Mouse (Mus musculus): ENCODE data around the gene Fam234b.

Fam234b gene

DNA sequence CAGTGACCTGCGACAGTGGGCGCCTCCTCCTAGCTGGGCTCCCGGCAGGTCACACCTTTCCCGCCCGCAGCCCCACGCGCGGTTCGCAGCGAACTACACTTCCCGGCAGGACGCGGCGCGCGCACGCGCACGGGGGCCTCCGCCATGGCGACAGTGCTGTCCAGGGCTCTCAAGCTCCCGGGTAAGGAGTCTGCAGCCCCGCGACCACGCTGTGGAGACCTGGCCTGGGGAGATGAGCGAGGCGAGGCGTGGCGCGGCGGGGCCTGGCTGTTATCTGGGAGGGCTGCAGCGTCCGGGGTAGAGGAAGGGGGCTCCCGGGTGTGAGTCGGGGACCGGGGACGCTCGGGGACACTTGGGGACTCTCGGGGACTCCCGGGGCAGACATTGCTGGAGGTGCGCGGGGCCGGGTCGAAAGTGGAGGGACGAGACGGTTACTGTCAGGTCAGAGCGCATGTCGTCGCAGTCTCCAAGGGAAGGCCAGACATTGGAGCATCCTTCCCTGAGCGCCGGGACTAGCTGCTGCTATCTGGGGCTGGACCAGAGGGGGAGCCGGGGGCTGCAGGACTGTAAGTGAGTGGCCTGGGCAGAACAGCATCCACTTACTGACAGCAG, at the start of gene Fam234b, which contains the start of gene Hebp1:
Gene Fam234b (plus strand): TSS at position 57 of the 612 bp plus-strand sequence.
Gene Hebp1 (minus strand): TSS at position 102 of the 612 bp plus-strand sequence.
- H3K36me3 ChIP-seq (ENCODE audit: insufficient read depth, low read length), result no peaks in the 10 kb centered on the region
- peaks cover 21% of the 10 kb centered on the region for H3K27me3 ChIP-seq (ENCODE audit: insufficient read depth, low read length)
- TF ChIP-seq CTCF (conservative IDR thresholded peaks at IDR 0.05; ENCODE audit: low read length), result no peak
- no peak for TF ChIP-seq POU5F1 (IDR thresholded peaks at IDR 0.05; ENCODE audit: borderline replicate concordance, low read length)
- TF ChIP-seq NANOG (IDR thresholded peaks at IDR 0.05; ENCODE audit: borderline replicate concordance, low read length), result no peak
- peaks cover 31% of the 10 kb centered on the region for H3K4me1 ChIP-seq (replicated peaks; ENCODE audit: low read depth, low read length)
- H3K9me3 ChIP-seq (ENCODE audit: low read length), result no peaks in the 10 kb centered on the region
- peak within 1 kb of the TSS; percentile 86 for H3K4me3 ChIP-seq (replicated peaks; ENCODE audit: low read length)

DNA sequence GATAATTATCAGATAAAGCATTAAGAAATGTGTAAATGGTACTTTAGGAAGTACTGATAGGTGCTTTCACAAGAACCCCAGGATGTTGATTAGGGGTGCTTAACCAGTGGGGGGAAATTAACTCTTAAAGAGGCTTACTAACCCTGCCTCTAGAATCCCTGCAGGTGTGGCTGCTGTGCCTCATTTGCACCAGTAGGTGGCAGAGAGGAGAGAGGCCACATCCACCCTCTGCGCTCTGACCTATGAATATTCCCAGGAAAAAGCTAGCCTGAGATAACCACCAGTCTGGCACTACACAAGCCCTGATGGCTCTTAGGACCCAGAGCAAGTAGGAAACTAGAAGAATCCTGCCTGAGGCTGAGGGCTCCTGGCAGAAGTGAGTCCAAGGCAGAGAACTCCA, 49.3 kb upstream of the Fam234b start:
- Histone ChIP-seq H3K27me3 (ENCODE audit: insufficient read depth, low read length) (no peaks in the 10 kb centered on the region), H3K36me3 (ENCODE audit: insufficient read depth, low read length) (peaks cover 12% of the 10 kb centered on the region), H3K4me3 (replicated peaks; ENCODE audit: low read length) (no peak overlapping the region), H3K9me3 (ENCODE audit: low read length) (no peaks in the 10 kb centered on the region), H3K4me1 (replicated peaks; ENCODE audit: low read depth, low read length) (peaks cover 7% of the 10 kb centered on the region)
- TF ChIP-seq CTCF (conservative IDR thresholded peaks at IDR 0.05; ENCODE audit: low read length), result peak; percentile 48
- no peak for TF ChIP-seq POU5F1 (IDR thresholded peaks at IDR 0.05; ENCODE audit: borderline replicate concordance, low read length)

DNA sequence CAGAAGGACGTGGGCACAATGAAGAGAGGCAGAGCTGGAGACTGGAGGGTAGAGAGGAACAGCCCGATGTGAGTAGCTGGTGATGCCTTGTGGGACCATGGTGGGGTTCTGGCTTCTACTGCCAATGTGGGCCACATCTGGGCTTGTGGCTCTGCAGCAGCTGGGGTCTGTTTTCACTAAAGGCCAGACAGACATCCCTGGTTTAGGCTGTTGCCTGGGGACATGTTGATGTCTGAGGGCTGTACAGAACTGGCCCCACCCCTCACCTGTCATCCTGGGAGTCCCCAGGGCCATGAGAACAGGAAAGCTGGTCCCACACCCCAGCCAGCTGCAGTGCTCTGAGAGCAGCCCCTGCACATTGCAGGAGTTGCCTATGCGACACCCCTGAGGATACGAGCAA, 48.6 kb upstream of the Fam234b start:
- H3K27me3 ChIP-seq (ENCODE audit: insufficient read depth, low read length), result no peaks in the 10 kb centered on the region
- no peak overlapping the region for H3K4me3 ChIP-seq (replicated peaks; ENCODE audit: low read length)
- peaks cover 12% of the 10 kb centered on the region for H3K36me3 ChIP-seq (ENCODE audit: insufficient read depth, low read length)
- TF ChIP-seq POU5F1 (IDR thresholded peaks at IDR 0.05; ENCODE audit: borderline replicate concordance, low read length) (no peak), NANOG (IDR thresholded peaks at IDR 0.05; ENCODE audit: borderline replicate concordance, low read length) (no peak), CTCF (conservative IDR thresholded peaks at IDR 0.05; ENCODE audit: low read length) (no peak)
- H3K4me1 ChIP-seq (replicated peaks; ENCODE audit: low read depth, low read length), result peaks cover 7% of the 10 kb centered on the region
- H3K9me3 ChIP-seq (ENCODE audit: low read length), result no peaks in the 10 kb centered on the region

DNA sequence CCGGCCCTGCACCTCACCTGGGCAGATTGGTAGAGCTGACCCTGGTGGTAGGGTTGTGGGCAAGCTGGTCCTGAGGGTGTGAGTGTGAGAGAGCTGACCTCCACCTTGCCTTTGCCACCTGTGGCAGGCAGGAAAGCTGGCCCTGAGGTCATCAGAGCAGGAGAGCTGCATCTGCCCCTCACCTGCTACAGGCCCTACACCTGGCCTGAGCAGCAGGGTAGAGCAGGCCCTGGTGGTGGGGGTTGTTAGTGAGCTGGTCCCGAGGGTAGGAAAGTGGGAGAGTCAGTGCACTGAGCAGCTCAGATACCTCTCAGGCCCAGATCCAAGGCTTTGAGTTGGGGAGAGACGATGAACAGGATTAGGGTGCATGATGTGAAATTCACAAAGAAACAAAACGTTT, 48.1 kb upstream of the Fam234b start:
- no peaks in the 10 kb centered on the region for H3K27me3 ChIP-seq (ENCODE audit: insufficient read depth, low read length)
- H3K4me3 ChIP-seq (replicated peaks; ENCODE audit: low read length), result no peak overlapping the region
- peaks cover 15% of the 10 kb centered on the region for H3K36me3 ChIP-seq (ENCODE audit: insufficient read depth, low read length)
- TF ChIP-seq CTCF (conservative IDR thresholded peaks at IDR 0.05; ENCODE audit: low read length), result no peak
- TF ChIP-seq POU5F1 (IDR thresholded peaks at IDR 0.05; ENCODE audit: borderline replicate concordance, low read length), result no peak
- TF ChIP-seq NANOG (IDR thresholded peaks at IDR 0.05; ENCODE audit: borderline replicate concordance, low read length), result no peak
- peaks cover 7% of the 10 kb centered on the region for H3K4me1 ChIP-seq (replicated peaks; ENCODE audit: low read depth, low read length)
- H3K9me3 ChIP-seq (ENCODE audit: low read length), result no peaks in the 10 kb centered on the region

DNA sequence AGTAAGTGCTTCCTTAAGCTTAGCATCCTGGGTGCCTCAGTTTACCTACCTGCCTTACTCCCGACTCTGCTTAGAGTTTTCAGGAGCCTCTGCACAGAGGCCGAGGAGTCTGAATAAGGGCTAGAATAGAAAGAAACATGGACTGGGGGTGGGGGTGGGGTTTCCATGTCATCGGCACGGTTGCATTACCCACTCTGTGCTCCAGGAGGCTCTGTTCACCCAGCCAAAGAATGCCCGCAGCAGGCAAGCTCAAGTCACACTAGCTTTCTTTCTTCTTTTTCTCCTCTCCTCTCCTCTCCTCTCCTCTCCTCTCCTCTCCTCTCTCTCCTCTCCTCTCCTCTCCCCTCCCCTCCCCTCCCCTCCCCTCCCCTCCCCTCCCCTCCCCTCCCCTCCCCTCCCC, 47.5 kb upstream of the Fam234b start:
- Histone ChIP-seq H3K36me3 (ENCODE audit: insufficient read depth, low read length) (peaks cover 18% of the 10 kb centered on the region), H3K9me3 (ENCODE audit: low read length) (no peaks in the 10 kb centered on the region), H3K4me3 (replicated peaks; ENCODE audit: low read length) (no peak overlapping the region), H3K4me1 (replicated peaks; ENCODE audit: low read depth, low read length) (peaks cover 7% of the 10 kb centered on the region), H3K27me3 (ENCODE audit: insufficient read depth, low read length) (no peaks in the 10 kb centered on the region)
- TF ChIP-seq POU5F1 (IDR thresholded peaks at IDR 0.05; ENCODE audit: borderline replicate concordance, low read length) (no peak), CTCF (conservative IDR thresholded peaks at IDR 0.05; ENCODE audit: low read length) (no peak), NANOG (IDR thresholded peaks at IDR 0.05; ENCODE audit: borderline replicate concordance, low read length) (no peak)

DNA sequence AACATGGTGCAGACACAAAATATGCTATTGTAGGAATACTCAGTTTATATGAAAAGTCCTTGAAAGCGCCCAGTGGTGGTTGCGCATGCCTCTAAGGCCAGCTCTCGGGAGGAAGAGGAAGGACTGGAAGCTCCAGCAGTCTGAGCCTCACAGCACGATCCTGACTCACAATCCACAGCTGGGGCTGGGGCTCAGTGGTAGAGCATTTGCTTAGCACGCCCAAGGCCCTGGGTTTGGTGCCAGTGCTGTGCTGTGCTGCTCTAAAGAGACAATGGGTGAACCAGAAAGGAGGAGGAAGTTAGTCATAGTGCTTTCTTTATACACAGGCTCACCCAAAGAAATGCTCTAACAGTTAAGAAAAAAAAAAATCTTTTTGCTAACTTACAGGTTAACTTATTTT, 44.1 kb upstream of the Fam234b start:
- H3K36me3 ChIP-seq (ENCODE audit: insufficient read depth, low read length), result peaks cover 18% of the 10 kb centered on the region
- H3K27me3 ChIP-seq (ENCODE audit: insufficient read depth, low read length), result no peaks in the 10 kb centered on the region
- H3K4me3 ChIP-seq (replicated peaks; ENCODE audit: low read length), result no peak overlapping the region
- H3K9me3 ChIP-seq (ENCODE audit: low read length), result no peaks in the 10 kb centered on the region
- peaks cover 7% of the 10 kb centered on the region for H3K4me1 ChIP-seq (replicated peaks; ENCODE audit: low read depth, low read length)
- TF ChIP-seq POU5F1 (IDR thresholded peaks at IDR 0.05; ENCODE audit: borderline replicate concordance, low read length), result no peak
- no peak for TF ChIP-seq CTCF (conservative IDR thresholded peaks at IDR 0.05; ENCODE audit: low read length)
- no peak for TF ChIP-seq NANOG (IDR thresholded peaks at IDR 0.05; ENCODE audit: borderline replicate concordance, low read length)

DNA sequence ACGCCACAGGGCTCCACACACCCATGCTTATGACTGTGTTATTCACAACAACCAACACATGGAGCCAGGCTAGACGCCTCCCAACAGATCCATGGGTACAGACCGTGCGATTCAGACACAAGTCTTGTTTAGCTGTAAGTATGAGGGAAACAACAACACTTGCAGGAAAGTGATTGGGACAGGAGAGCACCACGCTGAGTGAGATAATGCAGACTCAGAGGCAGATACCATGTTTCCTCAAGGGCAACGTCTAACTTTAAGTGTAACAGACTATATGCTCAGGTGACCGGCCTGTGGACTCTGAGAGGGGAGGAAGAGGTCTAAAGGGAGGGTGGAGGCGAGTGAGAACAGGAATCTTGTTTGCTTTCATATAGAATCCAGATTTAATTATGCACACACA, 41.2 kb upstream of the Fam234b start:
- Histone ChIP-seq H3K9me3 (ENCODE audit: low read length) (no peaks in the 10 kb centered on the region), H3K4me3 (replicated peaks; ENCODE audit: low read length) (no peak overlapping the region), H3K4me1 (replicated peaks; ENCODE audit: low read depth, low read length) (no peaks in the 10 kb centered on the region), H3K27me3 (ENCODE audit: insufficient read depth, low read length) (no peaks in the 10 kb centered on the region), H3K36me3 (ENCODE audit: insufficient read depth, low read length) (peaks cover 14% of the 10 kb centered on the region)
- TF ChIP-seq POU5F1 (IDR thresholded peaks at IDR 0.05; ENCODE audit: borderline replicate concordance, low read length) (no peak), CTCF (conservative IDR thresholded peaks at IDR 0.05; ENCODE audit: low read length) (no peak), NANOG (IDR thresholded peaks at IDR 0.05; ENCODE audit: borderline replicate concordance, low read length) (no peak)

DNA sequence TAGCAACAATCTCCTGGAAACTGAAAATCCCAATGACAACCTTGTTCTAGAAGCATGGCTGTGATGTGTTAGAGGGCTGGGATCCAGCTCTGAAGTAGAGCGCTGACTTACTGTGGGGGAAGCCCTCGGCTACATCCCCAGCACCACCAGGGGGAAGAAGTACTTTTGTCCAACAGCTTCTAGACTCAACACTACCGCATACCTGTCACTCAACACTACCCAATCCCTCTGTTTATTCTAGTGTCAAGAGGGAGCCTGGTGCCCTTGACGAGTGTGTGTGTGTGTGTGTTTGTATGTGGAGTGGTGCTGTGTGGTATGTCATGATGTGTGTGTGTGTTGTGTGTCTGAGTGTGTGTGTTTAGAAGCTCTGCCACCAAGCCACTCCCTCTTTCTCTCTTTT, 40.3 kb upstream of the Fam234b start:
- Histone ChIP-seq H3K9me3 (ENCODE audit: low read length) (no peaks in the 10 kb centered on the region), H3K4me1 (replicated peaks; ENCODE audit: low read depth, low read length) (no peaks in the 10 kb centered on the region), H3K36me3 (ENCODE audit: insufficient read depth, low read length) (peaks cover 13% of the 10 kb centered on the region), H3K4me3 (replicated peaks; ENCODE audit: low read length) (no peak overlapping the region), H3K27me3 (ENCODE audit: insufficient read depth, low read length) (no peaks in the 10 kb centered on the region)
- TF ChIP-seq CTCF (conservative IDR thresholded peaks at IDR 0.05; ENCODE audit: low read length) (no peak), NANOG (IDR thresholded peaks at IDR 0.05; ENCODE audit: borderline replicate concordance, low read length) (no peak), POU5F1 (IDR thresholded peaks at IDR 0.05; ENCODE audit: borderline replicate concordance, low read length) (no peak)

DNA sequence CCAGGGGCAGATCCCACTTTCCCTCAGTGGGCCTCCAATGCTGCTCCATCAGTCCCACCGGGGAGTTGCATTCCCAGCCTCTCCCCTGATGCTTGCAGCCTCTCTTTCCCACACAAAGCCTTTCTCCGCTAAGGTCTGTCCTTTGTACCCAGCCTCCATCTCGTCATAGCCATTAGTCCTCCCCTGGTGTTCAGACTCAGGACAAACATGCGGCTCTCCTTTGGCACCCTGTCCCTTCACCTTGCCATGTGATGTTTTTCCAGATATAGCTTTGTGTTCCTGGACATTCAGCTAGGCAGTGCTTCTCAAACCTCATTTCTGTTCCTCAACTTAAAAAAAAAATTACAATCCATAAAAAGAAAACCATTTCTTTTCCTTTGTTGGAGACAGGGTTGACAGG, 39.3 kb upstream of the Fam234b start:
- Histone ChIP-seq H3K4me1 (replicated peaks; ENCODE audit: low read depth, low read length) (no peaks in the 10 kb centered on the region), H3K27me3 (ENCODE audit: insufficient read depth, low read length) (no peaks in the 10 kb centered on the region), H3K4me3 (replicated peaks; ENCODE audit: low read length) (no peak overlapping the region), H3K9me3 (ENCODE audit: low read length) (no peaks in the 10 kb centered on the region), H3K36me3 (ENCODE audit: insufficient read depth, low read length) (0 out of 2 replicates have a peak, but pooled peaks cover 7% of the 10 kb centered on the region)
- TF ChIP-seq CTCF (conservative IDR thresholded peaks at IDR 0.05; ENCODE audit: low read length) (no peak), NANOG (IDR thresholded peaks at IDR 0.05; ENCODE audit: borderline replicate concordance, low read length) (no peak), POU5F1 (IDR thresholded peaks at IDR 0.05; ENCODE audit: borderline replicate concordance, low read length) (no peak)

Measured in E14TG2a.4 (cell line).